Mouse (Mus musculus) hindbrain, embryonic 16.5 days (tissue): ENCODE data around the gene Gm28048. TPM values are rescaled to one million over a fixed set of nuclear protein-coding genes. Genes with fewer than 3 reads are reported as not detected.

Experiments used
- ATAC-seq: fragments of 200-750 bp; cut with Nextera tagmentation; 2 replicates; pipeline ENCODE4 v1.8.0; 2017; ENCODE audit warnings: moderate TSS enrichment, moderate library complexity
- H3K27ac ChIP-seq: fragments of 300-500 bp; sonication (generic); 2 replicates; pipeline ENCODE4 v1.5.1; 2014; ENCODE audit warnings: low read depth, mild to moderate bottlenecking, control low read depth, low read length, moderate library complexity
- H3K27me3 ChIP-seq: fragments of 300-500 bp; sonication (generic); replicated peaks from 2 replicates; pipeline ENCODE4 v1.6.1; 2014; ENCODE audit warnings: low read length; ENCODE audit not compliant: control insufficient read depth, insufficient read depth
- H3K36me3 ChIP-seq: fragments of 300-500 bp; sonication (generic); 2 replicates; pipeline ENCODE4 v1.6.1; 2014; ENCODE audit warnings: mild to moderate bottlenecking, low read length, moderate library complexity, mixed read lengths; ENCODE audit not compliant: control insufficient read depth, insufficient read depth
- H3K4me1 ChIP-seq: fragments of 300-500 bp; sonication (generic); 2 replicates; pipeline ENCODE4 v1.6.1; 2014; ENCODE audit warnings: low read depth, low read length; ENCODE audit not compliant: control insufficient read depth, insufficient read depth
- H3K4me2 ChIP-seq: fragments of 300-500 bp; sonication (generic); 2 replicates; pipeline ENCODE4 v1.6.1; 2014; ENCODE audit warnings: mild to moderate bottlenecking, low read length, control low read depth, moderate library complexity
- H3K4me3 ChIP-seq: fragments of 300-500 bp; sonication (generic); 2 replicates; pipeline ENCODE4 v1.5.1; 2014; ENCODE audit warnings: mild to moderate bottlenecking, low read length, control low read depth, moderate library complexity
- H3K9ac ChIP-seq: fragments of 300-500 bp; sonication (generic); 2 replicates; pipeline ENCODE4 v1.6.1; 2014; ENCODE audit warnings: low read depth, mild to moderate bottlenecking, control low read depth, low read length, moderate library complexity
- H3K9me3 ChIP-seq: fragments of 300-500 bp; sonication (generic); 2 replicates; pipeline ENCODE4 v1.6.1; 2014; ENCODE audit warnings: mild to moderate bottlenecking, low read length, moderate library complexity; ENCODE audit not compliant: control insufficient read depth
- WGBS: fragments of 180-500 bp; shearing (Covaris S2); extraction: QIAGEN DNeasy Blood & Tissue Kit; methylation state at CpG from one replicate; pipeline ENCODE4 v1.1.7; 2014; 5-methylcytosine and 5-hydroxymethylcytosine counted together
- polyA plus RNA-seq: library from polyadenylated mRNA; unstranded; fragments of >200 nt; fragmentation: Nextera tagmentation; extraction: Ambion mirVana; gene quantifications from 2 replicates; pipeline ENCODE4 v1.2.1, GENCODE M21; 2015

Gene Gm28048
- polyA plus RNA-seq, result 5.4 TPM in 2 replicates

- Histone ChIP-seq H3K27ac (peak within 1 kb of the TSS; percentile 95), H3K9ac (peak within 1 kb of the TSS; percentile 82), H3K36me3 (no peaks in the 10 kb centered on the region), H3K27me3 (no peaks in the 10 kb centered on the region), H3K4me2 (peak within 1 kb of the TSS; percentile 74), H3K4me3 (peak within 1 kb of the TSS; percentile 70), H3K4me1 (peaks cover 27% of the 10 kb centered on the region), H3K9me3 (no peaks in the 10 kb centered on the region)
- 2% methylated on average over 42 of the region's 42 CpGs for WGBS
- ATAC-seq, result peak; percentile 94
Observed at GRCm38 (mm10) chr11:22981984-22982757, at the start of gene Gm28048, which contains the start of gene Commd1. Gene Gm28048 (minus strand): TSS chr11:22982090. Gene Commd1 (minus strand): TSS chr11:22982382.

- 81% methylated on average over 6 of the region's 6 CpGs for WGBS
- no peak overlapping the region for H3K9ac ChIP-seq
- no peak overlapping the region for H3K4me3 ChIP-seq
- H3K36me3 ChIP-seq, result no peaks in the 10 kb centered on the region
- H3K9me3 ChIP-seq, result no peaks in the 10 kb centered on the region
- no peak for ATAC-seq
- no peaks in the 10 kb centered on the region for H3K27me3 ChIP-seq
- H3K27ac ChIP-seq, result no peak overlapping the region
- no peaks in the 10 kb centered on the region for H3K4me1 ChIP-seq
- H3K4me2 ChIP-seq, result no peak overlapping the region
Observed at GRCm38 (mm10) chr11:23029399-23029798, 47.5 kb upstream of the Gm28048 start.

- ATAC-seq, result no peak
- no peaks in the 10 kb centered on the region for H3K36me3 ChIP-seq
- 82% methylated on average over 3 of the region's 3 CpGs for WGBS
- H3K27me3 ChIP-seq, result no peaks in the 10 kb centered on the region
- no peaks in the 10 kb centered on the region for H3K9me3 ChIP-seq
- H3K4me3 ChIP-seq, result no peak overlapping the region
- H3K4me2 ChIP-seq, result no peak overlapping the region
- no peak overlapping the region for H3K9ac ChIP-seq
- H3K27ac ChIP-seq, result no peak overlapping the region
- H3K4me1 ChIP-seq, result no peaks in the 10 kb centered on the region
Observed at GRCm38 (mm10) chr11:23028957-23029356, 47.1 kb upstream of the Gm28048 start.

GRCm38 (mm10) chr11:23024169-23024568 lies 42.3 kb upstream of the Gm28048 start:
- no peaks in the 10 kb centered on the region for H3K36me3 ChIP-seq
- no peak overlapping the region for H3K9ac ChIP-seq
- no peaks in the 10 kb centered on the region for H3K9me3 ChIP-seq
- no peak overlapping the region for H3K4me2 ChIP-seq
- 74% methylated on average over 3 of the region's 3 CpGs for WGBS
- H3K4me1 ChIP-seq, result no peaks in the 10 kb centered on the region
- H3K27ac ChIP-seq, result no peak overlapping the region
- H3K27me3 ChIP-seq, result no peaks in the 10 kb centered on the region
- no peak overlapping the region for H3K4me3 ChIP-seq
- no peak for ATAC-seq

- no peaks in the 10 kb centered on the region for H3K36me3 ChIP-seq
- no peak for ATAC-seq
- H3K4me3 ChIP-seq, result no peak overlapping the region
- H3K9me3 ChIP-seq, result no peaks in the 10 kb centered on the region
- 96% methylated on average over 2 of the region's 2 CpGs for WGBS
- H3K27me3 ChIP-seq, result no peaks in the 10 kb centered on the region
- no peak overlapping the region for H3K4me2 ChIP-seq
- no peaks in the 10 kb centered on the region for H3K4me1 ChIP-seq
- no peak overlapping the region for H3K9ac ChIP-seq
- H3K27ac ChIP-seq, result no peak overlapping the region
Observed at GRCm38 (mm10) chr11:23023155-23023554, 41.3 kb upstream of the Gm28048 start.

- Histone ChIP-seq H3K27ac (no peak overlapping the region), H3K4me3 (no peak overlapping the region), H3K27me3 (no peaks in the 10 kb centered on the region), H3K4me2 (no peak overlapping the region), H3K9ac (no peak overlapping the region), H3K36me3 (no peaks in the 10 kb centered on the region), H3K9me3 (no peaks in the 10 kb centered on the region), H3K4me1 (no peaks in the 10 kb centered on the region)
- 93% methylated on average over 14 of the region's 14 CpGs for WGBS
- ATAC-seq, result no peak
Observed at GRCm38 (mm10) chr11:23020841-23021240, 39.0 kb upstream of the Gm28048 start.

GRCm38 (mm10) chr11:23020116-23020770 lies 38.4 kb upstream of the Gm28048 start:
- Histone ChIP-seq H3K27me3 (no peaks in the 10 kb centered on the region), H3K9me3 (no peaks in the 10 kb centered on the region), H3K9ac (no peak overlapping the region), H3K36me3 (no peaks in the 10 kb centered on the region), H3K27ac (no peak overlapping the region), H3K4me2 (no peak overlapping the region), H3K4me1 (no peaks in the 10 kb centered on the region), H3K4me3 (no peak overlapping the region)
- WGBS, result 64% methylated on average over 24 of the region's 24 CpGs
- no peak for ATAC-seq

GRCm38 (mm10) chr11:23017943-23018342 lies 36.1 kb upstream of the Gm28048 start:
- no peak for ATAC-seq
- Histone ChIP-seq H3K4me1 (no peaks in the 10 kb centered on the region), H3K9ac (no peak overlapping the region), H3K4me3 (no peak overlapping the region), H3K27me3 (no peaks in the 10 kb centered on the region), H3K36me3 (no peaks in the 10 kb centered on the region), H3K4me2 (no peak overlapping the region), H3K9me3 (no peaks in the 10 kb centered on the region), H3K27ac (no peak overlapping the region)
- 98% methylated on average over 4 of the region's 4 CpGs for WGBS

- Histone ChIP-seq H3K27me3 (no peaks in the 10 kb centered on the region), H3K27ac (no peak overlapping the region), H3K9me3 (no peaks in the 10 kb centered on the region), H3K4me2 (no peak overlapping the region), H3K4me1 (no peaks in the 10 kb centered on the region), H3K36me3 (no peaks in the 10 kb centered on the region), H3K9ac (no peak overlapping the region), H3K4me3 (no peak overlapping the region)
- no peak for ATAC-seq
- WGBS, result 74% methylated on average over 6 of the region's 6 CpGs
Observed at GRCm38 (mm10) chr11:23014996-23015395, 33.1 kb upstream of the Gm28048 start.
